Mouse (Mus musculus) layer of hippocampus, adult 11-12 months (tissue): ENCODE data around the gene H2-M10.5.
A peak's percentile ranks its signal among the peaks of the same experiment; 100 is the strongest.
"Not testable (repeated sequence)": the region's sequence is repeated elsewhere in the genome, so short reads cannot be mapped to it uniquely, and the experiment has no call there.

Experiments
- DNase-seq: peaks from one replicate; pipeline ENCODE4 v3.0.0; 2022; ENCODE audit warnings: low spot score

The H2-M10.5 gene

GRCm38 (mm10) chr17:36772610-36773009 lies at the start of gene H2-M10.5:
Gene H2-M10.5, plus strand, starts transcription at chr17:36772910.
- DNase-seq = not testable (repeated sequence)

- peak; percentile 24 for DNase-seq
These were observed 46.7 kb upstream of the H2-M10.5 start for GRCm38 (mm10) chr17:36726046-36726445.

- DNase-seq = no peak
These were observed 8.9 kb upstream of the H2-M10.5 start for GRCm38 (mm10) chr17:36763816-36764215.

GRCm38 (mm10) chr17:36764244-36764643 lies 8.5 kb upstream of the H2-M10.5 start:
- DNase-seq = peak; percentile 47

GRCm38 (mm10) chr17:36765403-36765802 lies 7.3 kb upstream of the H2-M10.5 start:
- DNase-seq = not testable (repeated sequence)

GRCm38 (mm10) chr17:36781533-36781932 lies 8.8 kb downstream of the H2-M10.5 start:
- DNase-seq = no peak

- peak; percentile 43 for DNase-seq
These were observed 13.8 kb downstream of the H2-M10.5 start for GRCm38 (mm10) chr17:36786483-36786886.

- DNase-seq = no peak
These were observed 15.6 kb downstream of the H2-M10.5 start for GRCm38 (mm10) chr17:36788351-36788750.

- peak; percentile 84 for DNase-seq
These were observed 16.1 kb downstream of the H2-M10.5 start for GRCm38 (mm10) chr17:36788801-36789200.

GRCm38 (mm10) chr17:36799493-36799892 lies 26.8 kb downstream of the H2-M10.5 start:
- DNase-seq = no peak

- DNase-seq = not testable (repeated sequence)
These were observed 27.3 kb downstream of the H2-M10.5 start for GRCm38 (mm10) chr17:36799921-36800462.

- no peak for DNase-seq
These were observed 39.2 kb downstream of the H2-M10.5 start, which contains the start of gene H2-M10.6 for GRCm38 (mm10) chr17:36811871-36812270. Gene H2-M10.6, plus strand, starts transcription at chr17:36812171.

GRCm38 (mm10) chr17:36824005-36824404 lies 51.3 kb downstream of the H2-M10.5 start:
- peak; percentile 66 for DNase-seq

GRCm38 (mm10) chr17:36825525-36825924 lies 52.8 kb downstream of the H2-M10.5 start:
- no peak for DNase-seq
